9 mouse cellular contexts compared by ENCODE assay signal in genomic region chr6:136470321-136471230, GRCm38 (mm10). TPM values are rescaled to one million over a fixed set of nuclear protein-coding genes. Genes with fewer than 3 reads are reported as not detected.
DNase-seq lines count a peak whose midpoint lies in the region; ATAC-seq and TF ChIP-seq lines count a peak whose summit lies in the region.
"Had no signal": no experiment of that assay in that cellular context is flagged by ENCODE, and none has a peak within 500 bp of the region (broad histone marks: within the 10 kb centered on the region; RNA-seq: fewer than 3 reads in every experiment).

No protein-coding gene starts in this region.

- peak overlapping the region; percentile 42 for H3K4me2 ChIP-seq in forebrain, embryonic 13.5 days
- no peak overlapping the region for H3K4me2 ChIP-seq in heart, postnatal 0 days (ENCODE audit: low read depth, low read length)
- peak overlapping the region; percentile 70 for H3K4me2 ChIP-seq in liver, embryonic 15.5 days
- peak overlapping the region; percentile 28 for H3K4me2 ChIP-seq in neural tube, embryonic 12.5 days (replicated peaks)
- peak overlapping the region; percentile 25; the same call in 1 of the 2 replicates for H3K4me2 ChIP-seq in stomach, embryonic 16.5 days (ENCODE audit: low read depth, low read length)

- H3K36me3 ChIP-seq in forebrain, embryonic 13.5 days (ENCODE audit: poor library complexity, severe bottlenecking), result no peaks in the 10 kb centered on the region
- H3K36me3 ChIP-seq in heart, postnatal 0 days (replicated peaks; ENCODE audit: control insufficient read depth, insufficient read depth, low read length), result no peaks in the 10 kb centered on the region
- no peaks in the 10 kb centered on the region for H3K36me3 ChIP-seq in liver, embryonic 15.5 days (replicated peaks)
- no peaks in the 10 kb centered on the region for H3K36me3 ChIP-seq in neural tube, embryonic 12.5 days
- no peaks in the 10 kb centered on the region for H3K36me3 ChIP-seq in stomach, embryonic 16.5 days (ENCODE audit: control insufficient read depth, insufficient read depth, low read length)

- H3K4me1 ChIP-seq in forebrain, embryonic 13.5 days, result peaks cover 41% of the 10 kb centered on the region
- H3K4me1 ChIP-seq in heart, postnatal 0 days (ENCODE audit: control insufficient read depth, insufficient read depth), result peaks cover 24% of the 10 kb centered on the region
- peaks cover 93% of the 10 kb centered on the region for H3K4me1 ChIP-seq in liver, embryonic 15.5 days (replicated peaks)
- peaks cover 19% of the 10 kb centered on the region; the same call in 1 of the 2 replicates for H3K4me1 ChIP-seq in neural tube, embryonic 12.5 days
- peaks cover 33% of the 10 kb centered on the region for H3K4me1 ChIP-seq in stomach, embryonic 16.5 days (ENCODE audit: control insufficient read depth, insufficient read depth, low read length)

- DNase-seq in ES-CJ7 (ENCODE audit: low read depth, low spot score), result peak; percentile 99
- peak; percentile 89 for DNase-seq in cerebellum, adult 11-12 months
- DNase-seq in heart, postnatal 0 days (ENCODE audit: low spot score), result peak; percentile 91
- DNase-seq in kidney, postnatal 25 days, result peak; percentile 80 to 92

- H3K27ac ChIP-seq in forebrain, embryonic 13.5 days, result peak overlapping the region; percentile 99
- H3K27ac ChIP-seq in heart, postnatal 0 days (ENCODE audit: low read depth), result peak overlapping the region; percentile 96
- H3K27ac ChIP-seq in liver, embryonic 15.5 days (replicated peaks), result peak overlapping the region; percentile 93
- H3K27ac ChIP-seq in neural tube, embryonic 12.5 days, result peak overlapping the region; percentile 96
- H3K27ac ChIP-seq in stomach, embryonic 16.5 days (ENCODE audit: low read length), result peak overlapping the region; percentile 91

- peak overlapping the region; percentile 35; the same call in 1 of the 2 replicates for H3K9ac ChIP-seq in forebrain, embryonic 13.5 days
- no peak overlapping the region for H3K9ac ChIP-seq in heart, postnatal 0 days (replicated peaks; ENCODE audit: low read depth, low read length)
- peak overlapping the region; percentile 47; the same call in 1 of the 2 replicates for H3K9ac ChIP-seq in liver, embryonic 15.5 days
- H3K9ac ChIP-seq in neural tube, embryonic 12.5 days, result no peak overlapping the region
- peak overlapping the region; percentile 37 for H3K9ac ChIP-seq in stomach, embryonic 16.5 days (ENCODE audit: low read length)

- WGBS in forebrain, embryonic 13.5 days, result 1% methylated on average over 28 of the region's 31 CpGs
- WGBS in heart, postnatal 0 days, result 12% methylated on average over 31 of the region's 31 CpGs
- WGBS in liver, embryonic 15.5 days (ENCODE audit: insufficient replicate concordance), result 6% methylated on average over 31 of the region's 31 CpGs
- under 1% methylated on average over 30 of the region's 31 CpGs for WGBS in neural tube, embryonic 12.5 days
- WGBS in stomach, embryonic 16.5 days, result 7% methylated on average over 31 of the region's 31 CpGs

- H3K27me3 ChIP-seq in forebrain, embryonic 13.5 days, result no peaks in the 10 kb centered on the region
- H3K27me3 ChIP-seq in heart, postnatal 0 days (ENCODE audit: control insufficient read depth, insufficient read depth, low read length), result no peaks in the 10 kb centered on the region
- no peaks in the 10 kb centered on the region for H3K27me3 ChIP-seq in liver, embryonic 15.5 days
- H3K27me3 ChIP-seq in neural tube, embryonic 12.5 days (replicated peaks), result no peaks in the 10 kb centered on the region
- H3K27me3 ChIP-seq in stomach, embryonic 16.5 days (ENCODE audit: control insufficient read depth, insufficient read depth, low read length), result no peaks in the 10 kb centered on the region

- no peaks in the 10 kb centered on the region for H3K9me3 ChIP-seq in forebrain, embryonic 13.5 days (replicated peaks)
- no peaks in the 10 kb centered on the region for H3K9me3 ChIP-seq in heart, postnatal 0 days (replicated peaks; ENCODE audit: control insufficient read depth, low read length)
- H3K9me3 ChIP-seq in liver, embryonic 15.5 days (replicated peaks), result no peaks in the 10 kb centered on the region
- no peaks in the 10 kb centered on the region for H3K9me3 ChIP-seq in neural tube, embryonic 12.5 days
- H3K9me3 ChIP-seq in stomach, embryonic 16.5 days (replicated peaks; ENCODE audit: control insufficient read depth, low read length), result no peaks in the 10 kb centered on the region; the same call in 1 of the 2 replicates

- TF ChIP-seq EP300 in heart, postnatal 0 days (IDR thresholded peaks at IDR 0.05; ENCODE audit: low read depth), result no peak; the same call in 1 of the 2 replicates

- ATAC-seq in forebrain, embryonic 13.5 days, result peak; percentile 85
- peak; percentile 64 for ATAC-seq in heart, postnatal 0 days (ENCODE audit: insufficient read depth, low read depth)
- ATAC-seq in liver, embryonic 15.5 days (ENCODE audit: insufficient read depth), result peak; percentile 45
- ATAC-seq in neural tube, embryonic 12.5 days (ENCODE audit: low FRiP score, low read depth), result peak; percentile 88
- peak; percentile 78 for ATAC-seq in stomach, embryonic 16.5 days (ENCODE audit: insufficient read depth, low FRiP score)

- TF ChIP-seq CTCF in heart, postnatal 0 days (IDR thresholded peaks at IDR 0.05; ENCODE audit: low read depth), result 0 out of 2 replicates have a peak, but pooled peaks have one; percentile 1

- no peak overlapping the region for H3K4me3 ChIP-seq in forebrain, embryonic 13.5 days
- H3K4me3 ChIP-seq in heart, postnatal 0 days (ENCODE audit: low read depth, low read length), result no peak overlapping the region
- peak overlapping the region; percentile 41 for H3K4me3 ChIP-seq in liver, embryonic 15.5 days (replicated peaks)
- no peak overlapping the region for H3K4me3 ChIP-seq in neural tube, embryonic 12.5 days
- no peak overlapping the region for H3K4me3 ChIP-seq in stomach, embryonic 16.5 days (replicated peaks; ENCODE audit: low read length)

RNA-seq across cellular contexts. Expression of gene Atf7ip, which starts 35.4 kb away (rescaled TPM):
- 47.3 and 56.6 TPM in 2 replicates for polyA plus RNA-seq in forebrain, embryonic 13.5 days (2015; fragmentation: Nextera tagmentation; extraction: Ambion mirVana)
- total RNA-seq in heart, postnatal 0 days (2014; rRNA removed; ENCODE audit: low replicate concordance), result 43.3 and 54.5 TPM in 2 replicates
- polyA plus RNA-seq in heart, postnatal 0 days (2015; fragmentation: Nextera tagmentation; extraction: Ambion mirVana), result 16.5 and 19.2 TPM in 2 replicates
- polyA plus RNA-seq in liver, embryonic 15.5 days (2015; fragmentation: Nextera tagmentation; extraction: Ambion mirVana), result 14.6 and 17.7 TPM in 2 replicates
- 49.2 and 56.4 TPM in 2 replicates for polyA plus RNA-seq in neural tube, embryonic 12.5 days (2016; fragmentation: Nextera tagmentation; extraction: Ambion mirVana)
- polyA plus RNA-seq in stomach, embryonic 16.5 days (2015; fragmentation: Nextera tagmentation; extraction: Ambion mirVana), result 30.0 and 34.0 TPM in 2 replicates

RNA-seq across cellular contexts. Expression of gene E330021D16Rik, which starts 55.2 kb away (rescaled TPM):
- polyA plus RNA-seq in forebrain, embryonic 13.5 days (2015; fragmentation: Nextera tagmentation; extraction: Ambion mirVana), result not detected in 2 replicates
- total RNA-seq in heart, postnatal 0 days (2014; rRNA removed; ENCODE audit: low replicate concordance), result not detected in 2 replicates
- polyA plus RNA-seq in heart, postnatal 0 days (2015; fragmentation: Nextera tagmentation; extraction: Ambion mirVana), result not detected in 2 replicates
- 0.38 and 0.48 TPM in 2 replicates for polyA plus RNA-seq in liver, embryonic 15.5 days (2015; fragmentation: Nextera tagmentation; extraction: Ambion mirVana)
- not detected in 2 replicates for polyA plus RNA-seq in neural tube, embryonic 12.5 days (2016; fragmentation: Nextera tagmentation; extraction: Ambion mirVana)
- not detected in 2 replicates for polyA plus RNA-seq in stomach, embryonic 16.5 days (2015; fragmentation: Nextera tagmentation; extraction: Ambion mirVana)
- polyA plus RNA-seq: gonadal fat pad, adult 2 months had no signal

Comparison
In these comparisons a context has a peak if more than half of its experiments do, and no peak if none do; other contexts are left out.
1. H3K9ac ChIP-seq: peak in forebrain, embryonic 13.5 days (single experiment), liver, embryonic 15.5 days (single experiment) and stomach, embryonic 16.5 days (single experiment); none in heart, postnatal 0 days (single experiment) and neural tube, embryonic 12.5 days (single experiment).
2. Peak in every context shown above with its lines, with median percentiles within 50 percentile points of each other: DNase-seq, ATAC-seq and H3K27ac ChIP-seq.